Mouse (Mus musculus): Measurements from ENCODE around the gene Polr2i.

- TF ChIP-seq CTCF (IDR thresholded peaks at IDR 0.05; ENCODE audit: low read depth) = no peak
- TF ChIP-seq EP300 (IDR thresholded peaks at IDR 0.05; ENCODE audit: low read depth) = no peak
These were observed 36.3 kb upstream of the Polr2i start for GRCm38 (mm10) chr7:30195461-30195860.

Data from heart, postnatal 0 days (tissue).